Mouse (Mus musculus): Measurements from ENCODE around the gene Asap3. TPM values are rescaled to one million over a fixed set of nuclear protein-coding genes. Genes with fewer than 3 reads are reported as not detected.
A peak's percentile ranks its signal among the peaks of the same experiment; 100 is the strongest.

The Asap3 gene
- total RNA-seq, 4 experiments from 2014 or later = 2.5 to 4.9 (median 3.6) TPM

- DNase-seq = peak; percentile 47
These were observed 54.5 kb downstream of the Asap3 start for GRCm38 (mm10) chr4:136260491-136261180.

GRCm38 (mm10) chr4:136261912-136262311 lies 55.7 kb downstream of the Asap3 start:
- no peak for DNase-seq

- no peak for DNase-seq
These were observed 57.4 kb downstream of the Asap3 start for GRCm38 (mm10) chr4:136263555-136263954.

GRCm38 (mm10) chr4:136266716-136267343 lies 60.7 kb downstream of the Asap3 start:
- DNase-seq = no peak

GRCm38 (mm10) chr4:136268912-136269311 lies 62.7 kb downstream of the Asap3 start:
- no peak for DNase-seq

GRCm38 (mm10) chr4:136270648-136271047 lies 64.5 kb downstream of the Asap3 start:
- DNase-seq = no peak

GRCm38 (mm10) chr4:136281097-136281496 lies 74.9 kb downstream of the Asap3 start:
- DNase-seq = no peak

GRCm38 (mm10) chr4:136281611-136282010 lies 75.4 kb downstream of the Asap3 start:
- no peak for DNase-seq

GRCm38 (mm10) chr4:136282621-136283480 lies 76.7 kb downstream of the Asap3 start:
- DNase-seq = no peak

GRCm38 (mm10) chr4:136283783-136284182 lies 77.6 kb downstream of the Asap3 start:
- no peak for DNase-seq

- peak; percentile 59 for DNase-seq
These were observed 78.3 kb downstream of the Asap3 start, which contains the start of gene Zfp46 for GRCm38 (mm10) chr4:136284455-136284854. Zfp46 (plus strand) TSS chr4:136284683.

GRCm38 (mm10) chr4:136284891-136285290 lies 78.7 kb downstream of the Asap3 start:
- no peak for DNase-seq

GRCm38 (mm10) chr4:136285348-136285810 lies 79.2 kb downstream of the Asap3 start:
- DNase-seq = peak; percentile 96

GRCm38 (mm10) chr4:136285811-136286371 lies 79.7 kb downstream of the Asap3 start:
- DNase-seq = peak; percentile 96

- no peak for DNase-seq
These were observed 84.0 kb downstream of the Asap3 start for GRCm38 (mm10) chr4:136289918-136290780.

- DNase-seq = no peak
These were observed 84.8 kb downstream of the Asap3 start for GRCm38 (mm10) chr4:136290781-136291595.

GRCm38 (mm10) chr4:136291692-136292091 lies 85.5 kb downstream of the Asap3 start:
- no peak for DNase-seq
